Mouse (Mus musculus) retina, postnatal 7 days (tissue): Measurements from ENCODE around the gene Unc93b1.

ENCODE experiments used
- DNase-seq: peaks from one replicate; pipeline ENCODE4 v3.0.0-alpha.2; 2012; ENCODE audit warnings: low read depth, low spot score

Unc93b1 gene

GRCm38 (mm10) chr19:3935032-3935895, at the start of gene Unc93b1:
Gene Unc93b1 (plus strand): TSS chr19:3935186.
- DNase-seq: no peak

DNA sequence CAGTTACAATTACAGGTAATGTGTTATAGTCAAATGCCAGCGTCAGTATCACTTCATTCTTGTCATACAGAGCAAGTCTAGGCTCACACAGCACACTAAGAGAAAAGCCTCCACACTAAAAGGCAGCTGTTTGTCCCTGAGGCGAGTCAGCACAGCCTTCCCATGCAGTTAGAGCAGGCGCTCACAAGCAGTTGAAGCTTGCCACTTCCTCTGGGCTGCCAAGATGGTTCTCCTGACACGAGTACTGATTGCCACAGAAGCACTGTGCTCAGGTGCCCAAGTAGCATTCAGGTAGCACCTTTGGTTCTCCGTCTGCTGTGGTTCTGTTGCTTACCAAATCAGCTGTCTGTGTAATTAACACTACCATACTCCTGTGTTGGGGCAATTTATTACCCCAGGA, 45.9 kb upstream of the Unc93b1 start:
- no peak for DNase-seq

DNA sequence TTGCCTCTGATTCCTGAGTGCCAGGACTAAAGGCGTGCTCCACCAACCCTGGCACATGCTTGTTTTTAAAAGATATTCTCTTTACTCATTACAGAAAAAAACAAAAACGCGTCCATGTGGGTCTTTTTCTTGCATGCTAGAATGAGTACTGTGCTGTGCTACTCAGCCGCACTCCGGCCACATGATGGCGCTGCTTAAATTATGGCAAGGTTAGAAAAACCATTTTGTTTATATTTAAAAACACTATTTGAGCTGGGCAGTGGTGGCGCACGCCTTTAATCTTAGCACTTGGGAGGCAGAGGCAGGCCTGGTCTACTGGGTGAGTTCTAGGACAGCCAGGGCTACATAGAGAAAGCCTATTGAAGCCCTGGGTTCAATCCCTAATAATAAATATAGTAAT, 44.8 kb upstream of the Unc93b1 start:
- no peak for DNase-seq

DNA sequence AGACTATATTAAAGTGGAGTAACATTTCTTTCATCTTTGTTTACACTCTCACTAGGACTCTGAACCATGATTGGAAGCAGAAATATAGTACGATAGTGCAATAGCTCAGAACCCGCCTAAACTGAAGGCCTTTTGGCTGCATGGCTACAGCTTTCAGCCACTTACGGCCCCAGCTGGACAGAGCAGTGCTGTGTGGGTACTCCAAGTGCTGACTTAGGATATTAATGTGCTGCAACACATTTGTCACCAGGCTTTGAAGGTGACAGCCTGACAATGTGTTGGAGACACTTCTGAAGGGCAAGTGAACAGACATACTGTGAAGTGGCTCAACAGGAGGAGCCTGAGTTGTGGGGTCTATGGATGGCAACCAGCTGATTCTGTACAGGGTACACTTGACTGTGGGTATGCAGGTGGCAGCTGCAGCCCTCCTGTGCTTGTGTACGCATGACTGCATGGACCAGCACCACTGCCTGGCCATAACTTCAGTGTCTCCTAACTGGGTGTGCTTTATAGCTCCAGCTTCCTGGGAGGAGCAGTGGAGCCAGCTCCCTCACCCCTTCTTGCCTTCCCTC, 41.4 kb upstream of the Unc93b1 start:
- no peak for DNase-seq

GRCm38 (mm10) chr19:3894294-3894693, 40.7 kb upstream of the Unc93b1 start:
- no peak for DNase-seq

DNA sequence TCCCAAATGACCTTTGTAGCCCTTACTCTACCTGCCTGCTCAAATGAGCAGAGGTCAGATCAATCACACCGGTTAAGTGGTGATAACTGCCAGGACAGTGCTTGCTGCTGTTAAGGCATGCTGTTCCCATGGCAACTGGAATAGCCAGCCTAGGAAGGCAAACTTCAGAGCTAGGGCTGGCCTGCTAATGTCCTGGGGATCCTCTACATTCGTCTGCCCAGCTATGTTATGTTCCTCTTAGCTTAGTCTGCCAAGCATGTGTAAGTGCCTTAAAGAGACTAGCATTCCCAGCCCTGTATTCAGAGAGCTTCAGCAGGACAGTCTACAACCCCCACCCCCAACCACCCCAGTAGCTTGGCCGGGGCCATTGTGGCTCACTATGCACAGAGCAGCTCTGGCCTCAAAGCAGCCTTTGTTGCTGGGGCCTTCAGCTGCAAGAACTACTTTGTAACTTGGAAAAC, 39.8 kb upstream of the Unc93b1 start:
- DNase-seq: no peak

- no peak for DNase-seq
These were observed 38.8 kb upstream of the Unc93b1 start for GRCm38 (mm10) chr19:3896208-3896607.

- no peak for DNase-seq
These were observed 37.4 kb upstream of the Unc93b1 start for GRCm38 (mm10) chr19:3897557-3897956.

GRCm38 (mm10) chr19:3898952-3899351, 36.0 kb upstream of the Unc93b1 start:
- DNase-seq: no peak

- no peak for DNase-seq
These were observed 35.4 kb upstream of the Unc93b1 start for GRCm38 (mm10) chr19:3899618-3900017.

DNA sequence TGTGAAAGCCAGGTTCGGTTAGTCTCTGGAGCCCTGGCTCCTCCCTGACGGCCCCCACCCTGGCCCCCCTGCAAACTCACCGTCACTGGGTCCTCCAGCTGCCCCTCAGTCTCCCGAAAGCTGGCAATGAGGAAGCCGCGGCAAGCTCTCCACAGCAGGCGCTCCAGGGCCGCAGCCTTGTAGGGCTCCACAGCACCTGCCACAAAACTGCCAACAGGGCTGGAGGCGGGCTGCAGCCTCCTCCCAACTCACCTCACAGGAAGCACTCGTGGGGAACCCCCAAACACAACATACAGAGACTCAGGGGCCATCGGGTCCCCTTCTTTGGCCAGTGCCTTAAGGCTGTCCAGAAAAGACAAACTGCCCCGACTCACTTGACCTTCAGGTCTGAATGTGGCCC, 32.0 kb upstream of the Unc93b1 start:
- no peak for DNase-seq

DNA sequence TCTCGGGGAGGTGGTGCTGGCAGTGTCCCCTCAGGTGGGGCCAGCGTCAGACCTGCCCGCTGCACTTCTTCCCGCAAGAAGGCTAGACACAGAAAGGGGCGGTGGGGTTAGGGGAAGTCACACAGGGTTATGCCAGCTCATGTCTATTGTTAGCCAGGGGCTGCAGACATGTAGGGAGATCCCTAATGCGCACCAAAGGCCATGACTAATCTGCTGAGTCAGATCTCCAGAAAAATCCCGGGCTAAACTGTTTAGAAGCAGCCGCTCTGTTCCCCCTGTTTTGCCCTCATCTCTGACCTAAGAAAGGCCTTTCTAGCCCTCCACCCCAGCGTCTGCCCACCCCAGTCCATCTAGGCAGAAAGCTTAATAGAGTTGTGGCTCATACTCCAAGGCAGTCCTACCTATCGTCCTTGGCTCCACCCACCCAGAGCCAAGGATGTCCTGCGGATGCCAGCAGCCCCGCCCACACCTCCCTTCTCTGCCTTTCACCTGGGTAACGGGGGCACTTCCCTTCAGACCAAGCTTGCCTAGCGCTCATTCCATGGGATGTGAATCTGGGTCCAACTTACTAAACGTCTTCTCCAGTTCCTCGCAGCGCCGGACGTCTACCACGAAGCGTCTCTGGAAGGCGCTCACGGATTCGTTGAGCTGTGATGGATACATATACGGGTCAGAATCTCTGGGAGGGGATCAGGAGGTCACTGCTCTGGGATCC, 31.2 kb upstream of the Unc93b1 start:
- DNase-seq: no peak

DNA sequence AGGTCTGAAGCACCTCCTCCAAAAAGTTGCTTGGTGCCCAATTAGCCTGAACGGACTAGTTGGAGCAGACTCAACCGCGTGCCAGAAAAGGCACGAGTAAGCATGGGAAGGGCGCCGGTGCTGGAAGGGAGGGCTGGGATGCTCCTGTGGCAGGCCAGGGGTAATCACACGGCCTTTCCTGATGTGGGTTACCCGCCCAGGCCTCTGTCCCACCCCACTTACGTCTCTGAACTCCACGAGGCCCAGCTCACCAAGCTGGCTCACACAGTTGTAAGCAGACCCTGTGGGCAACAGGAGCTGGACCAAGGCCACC, 30.7 kb upstream of the Unc93b1 start:
- no peak for DNase-seq

DNA sequence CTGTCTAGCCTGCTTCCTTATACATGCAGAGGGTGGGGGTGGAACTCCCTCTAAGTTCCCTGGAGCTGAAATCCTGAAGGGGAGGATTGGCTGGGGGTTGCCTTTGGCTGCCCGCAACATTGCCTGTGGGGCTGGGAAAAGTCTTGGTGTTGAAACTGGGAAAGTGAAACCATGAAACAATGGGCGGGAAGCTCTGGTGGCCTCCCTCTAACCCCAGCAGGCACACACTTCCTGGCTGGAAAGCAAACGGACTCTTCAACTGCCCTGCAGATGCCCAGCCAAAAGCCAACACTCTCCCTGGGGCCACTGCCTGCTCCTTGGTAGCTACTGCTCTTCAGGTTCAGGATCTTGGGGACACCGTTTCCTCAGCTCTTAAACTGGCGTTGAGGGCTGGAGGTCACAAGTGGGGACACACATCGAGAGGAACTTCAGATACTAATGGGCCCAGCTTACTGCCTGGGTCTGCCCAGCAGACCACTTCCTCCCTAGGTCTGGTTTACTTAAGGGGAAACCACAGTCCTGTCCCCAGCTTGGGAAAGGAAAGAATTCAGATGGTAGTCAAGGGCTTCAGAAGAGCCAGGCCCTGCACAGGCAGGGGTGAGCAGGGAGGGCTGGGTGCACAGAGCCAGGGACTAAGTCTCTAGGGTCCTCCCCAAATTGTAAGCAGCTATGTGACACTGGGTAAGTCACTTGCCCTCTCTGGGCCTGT, 29.6 kb upstream of the Unc93b1 start:
- no peak for DNase-seq

- no peak for DNase-seq
These were observed 28.7 kb upstream of the Unc93b1 start for GRCm38 (mm10) chr19:3906326-3906725.

DNA sequence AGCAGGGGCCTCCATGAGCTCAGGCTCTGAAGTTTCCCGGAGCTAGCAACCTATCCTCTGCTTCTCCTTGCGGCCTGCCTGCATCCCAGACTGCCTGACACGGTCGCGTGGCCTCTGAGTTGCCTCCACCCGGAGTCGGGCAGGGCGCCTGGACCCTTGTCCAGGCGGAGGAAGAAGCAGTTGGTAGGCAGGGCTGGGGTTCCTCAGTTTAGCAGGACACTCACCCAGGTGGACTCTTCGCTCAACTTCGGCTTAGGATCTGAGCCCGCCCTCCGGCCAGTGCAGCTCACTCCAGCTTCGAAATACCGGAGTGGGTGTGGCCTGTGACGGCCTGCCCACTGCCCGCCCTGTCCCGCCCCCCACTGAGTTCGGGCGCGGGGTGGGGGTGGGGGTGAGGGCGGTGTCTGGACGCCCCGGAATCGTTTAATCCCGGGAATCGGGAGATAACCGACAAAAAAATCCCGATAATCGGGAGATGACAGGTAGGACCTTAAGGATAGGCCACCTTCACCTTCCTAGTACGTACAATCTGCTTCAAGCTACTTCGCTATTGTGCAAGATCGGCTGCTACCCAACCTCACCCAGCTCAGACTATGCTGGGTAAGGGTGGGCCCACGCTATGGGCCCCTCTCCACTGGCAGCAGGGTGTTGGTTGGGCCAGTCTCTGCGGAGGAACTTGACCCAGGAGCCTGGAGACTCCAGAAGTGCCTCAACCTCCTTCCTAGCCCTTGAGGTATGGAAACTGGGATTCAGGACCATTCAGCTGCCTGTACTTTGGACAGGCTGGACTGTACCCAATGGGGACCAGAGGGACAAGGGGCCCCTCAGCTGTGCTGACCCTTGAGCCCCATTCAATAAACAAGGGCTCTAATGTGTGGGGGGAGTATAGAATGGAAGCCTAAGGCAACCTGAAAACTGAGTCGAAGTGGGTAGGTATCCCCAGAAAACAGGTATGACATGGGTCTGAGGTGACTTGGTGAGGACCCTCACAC, 27.9 kb upstream of the Unc93b1 start, which contains the start of gene Tcirg1:
Gene Tcirg1 (minus strand): TSS at position 339 of the 992 bp plus-strand sequence.
- no peak for DNase-seq

- no peak for DNase-seq
These were observed 26.9 kb upstream of the Unc93b1 start for GRCm38 (mm10) chr19:3907876-3908660.

DNA sequence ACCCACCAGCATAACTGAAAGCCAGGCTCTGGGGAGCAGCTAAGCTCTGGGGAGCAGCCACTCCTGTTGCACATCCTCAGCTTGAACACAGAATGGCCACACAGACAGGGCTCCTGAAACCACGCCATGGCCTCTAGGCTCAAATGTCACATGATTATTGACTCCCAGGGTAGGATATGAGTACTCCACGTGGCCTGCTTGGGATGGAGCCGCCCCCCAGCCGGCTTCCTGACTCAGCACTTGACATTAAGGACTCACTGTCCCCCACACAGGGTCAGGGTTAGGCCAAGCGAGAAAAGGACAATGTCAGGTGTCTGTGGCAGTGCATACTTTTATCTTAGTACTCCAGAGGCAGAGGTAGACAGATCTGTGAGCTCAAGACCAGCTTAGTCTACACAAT, 24.8 kb upstream of the Unc93b1 start:
- no peak for DNase-seq

GRCm38 (mm10) chr19:3912337-3913204, 22.4 kb upstream of the Unc93b1 start, which contains the start of gene Ndufs8:
Gene Ndufs8 (minus strand): TSS chr19:3912774.
- peak; percentile 93 for DNase-seq
